Mouse (Mus musculus): ENCODE data around the gene Atp6v0d1. TPM values are rescaled to one million over a fixed set of nuclear protein-coding genes. Genes with fewer than 3 reads are reported as not detected.

The Atp6v0d1 gene
- total and polyA plus RNA-seq, 3 experiments, result 51.1 to 83.8 TPM; not detected in 1

- DNase-seq (ENCODE audit: low read depth, low spot score), result peak; percentile 57
- H3K9ac ChIP-seq (ENCODE audit: control insufficient read depth, low read depth, low read length, poor library complexity, severe bottlenecking), result peak overlapping the region; percentile 92
- H3K4me1 ChIP-seq (ENCODE audit: control insufficient read depth in 1 of 2, insufficient read depth in 2 of 2, low read length in 2 of 2), result peaks cover 19 to 50% of the 10 kb centered on the region in 2 experiments
- H3K27me3 ChIP-seq (ENCODE audit: control insufficient read depth in 1 of 2, insufficient read depth in 2 of 2, low read length in 2 of 2), result no peaks in the 10 kb centered on the region
- TF ChIP-seq NRF1 (IDR thresholded peaks at IDR 0.05; ENCODE audit: insufficient read depth, low read depth, low read length, poor library complexity, severe bottlenecking) (no peak), USF2 (IDR thresholded peaks at IDR 0.05; ENCODE audit: borderline replicate concordance in 1 of 2, insufficient read depth in 1 of 2, low read depth in 1 of 2, low read length in 2 of 2) (no peak), ZMIZ1 (IDR thresholded peaks at IDR 0.05; ENCODE audit: low read depth, low read length) (no peak), POLR2A (IDR thresholded peaks at IDR 0.05; ENCODE audit: control insufficient read depth in 1 of 2, insufficient read depth in 1 of 2, low read depth in 1 of 2, low read length in 2 of 2, poor library complexity in 1 of 2) (no peak; a peak in 1 of 4 replicates), E2F4 (IDR thresholded peaks at IDR 0.05; ENCODE audit: borderline replicate concordance, low read depth, low read length) (no peak), RAD21 (IDR thresholded peaks at IDR 0.05; ENCODE audit: low read depth, low read length) (no peak), CTCF (IDR thresholded peaks at IDR 0.05 in 2 of 3, conservative IDR thresholded peaks at IDR 0.05 in 1 of 3; ENCODE audit: control insufficient read depth in 1 of 3, insufficient read depth in 1 of 3, low read depth in 2 of 3, low read length in 3 of 3, poor library complexity in 1 of 3, severe bottlenecking in 1 of 3) (no peak), CHD2 (IDR thresholded peaks at IDR 0.05; ENCODE audit: low read length) (no peak), SIN3A (IDR thresholded peaks at IDR 0.05; ENCODE audit: low read length) (no peak; the same call in none of the 2 replicates), ZNF384 (IDR thresholded peaks at IDR 0.05; ENCODE audit: low read depth, low read length) (no peak), MAX (IDR thresholded peaks at IDR 0.05; ENCODE audit: low read length) (no peak), MXI1 (IDR thresholded peaks at IDR 0.05; ENCODE audit: low read depth, low read length) (no peak), CHD1 (IDR thresholded peaks at IDR 0.05; ENCODE audit: low read depth, low read length) (no peak), KAT2A (conservative IDR thresholded peaks at IDR 0.05; ENCODE audit: low read depth, low read length) (no peak), EP300 (IDR thresholded peaks at IDR 0.05; ENCODE audit: low read depth in 1 of 2, low read length in 2 of 2) (no peak)
- peaks cover 48% of the 10 kb centered on the region for H3K79me2 ChIP-seq (ENCODE audit: control insufficient read depth, insufficient read depth, low read length, poor library complexity)
- H3K9me3 ChIP-seq (replicated peaks; ENCODE audit: insufficient read depth, low read length), result no peaks in the 10 kb centered on the region
- H3K27ac ChIP-seq (ENCODE audit: control insufficient read depth, low read depth, low read length), result peak overlapping the region; percentile 94
- peak overlapping the region; percentile 81 to 96 for H3K4me3 ChIP-seq (ENCODE audit: control insufficient read depth in 1 of 2, insufficient read depth in 1 of 2, low read depth in 2 of 2, low read length in 2 of 2)
- peaks cover 2 to 47% of the 10 kb centered on the region in 2 experiments for H3K36me3 ChIP-seq (ENCODE audit: control insufficient read depth in 1 of 2, insufficient read depth in 2 of 2, low read length in 2 of 2)
Observed at GRCm38 (mm10) chr8:105605491-105606188, 39.8 kb upstream of the Atp6v0d1 start.

- peaks cover 40% of the 10 kb centered on the region for H3K79me2 ChIP-seq (ENCODE audit: control insufficient read depth, insufficient read depth, low read length, poor library complexity)
- H3K36me3 ChIP-seq (ENCODE audit: control insufficient read depth in 1 of 2, insufficient read depth in 2 of 2, low read length in 2 of 2), result peaks cover 0 to 39% of the 10 kb centered on the region in 2 experiments; a peak in 3 of 4 replicates
- peak; percentile 95 for DNase-seq (ENCODE audit: low read depth, low spot score)
- peaks cover 14 to 43% of the 10 kb centered on the region in 2 experiments for H3K4me1 ChIP-seq (ENCODE audit: control insufficient read depth in 1 of 2, insufficient read depth in 2 of 2, low read length in 2 of 2)
- H3K9me3 ChIP-seq (replicated peaks; ENCODE audit: insufficient read depth, low read length), result no peaks in the 10 kb centered on the region
- H3K27ac ChIP-seq (ENCODE audit: control insufficient read depth, low read depth, low read length), result peak within 1 kb of the TSS; percentile 94
- peak within 1 kb of the TSS; percentile 92 for H3K9ac ChIP-seq (ENCODE audit: control insufficient read depth, low read depth, low read length, poor library complexity, severe bottlenecking)
- no peaks in the 10 kb centered on the region for H3K27me3 ChIP-seq (ENCODE audit: control insufficient read depth in 1 of 2, insufficient read depth in 2 of 2, low read length in 2 of 2)
- peak within 1 kb of the TSS; percentile 81 to 96 for H3K4me3 ChIP-seq (ENCODE audit: control insufficient read depth in 1 of 2, insufficient read depth in 1 of 2, low read depth in 2 of 2, low read length in 2 of 2)
- TF ChIP-seq USF2 (IDR thresholded peaks at IDR 0.05; ENCODE audit: borderline replicate concordance in 1 of 2, insufficient read depth in 1 of 2, low read depth in 1 of 2, low read length in 2 of 2) (no peak), JUND (IDR thresholded peaks at IDR 0.05; ENCODE audit: low read depth, low read length) (no peak), RCOR1 (IDR thresholded peaks at IDR 0.05; ENCODE audit: low read depth, low read length) (peak; percentile 95), SIN3A (IDR thresholded peaks at IDR 0.05; ENCODE audit: low read length) (peak; percentile 91), MYC (IDR thresholded peaks at IDR 0.05; ENCODE audit: low read depth, low read length) (peak; percentile 71; the same call in 1 of the 2 replicates), ELF1 (IDR thresholded peaks at IDR 0.05; ENCODE audit: low read depth, low read length) (peak; percentile 49), HCFC1 (IDR thresholded peaks at IDR 0.05; ENCODE audit: low read depth, low read length) (no peak), POLR2AphosphoS2 (IDR thresholded peaks at IDR 0.05; ENCODE audit: low read length) (0 out of 2 replicates have a peak, but pooled peaks have one; percentile 40), TBP (IDR thresholded peaks at IDR 0.05; ENCODE audit: low read depth, low read length) (peak; percentile 75; the same call in 1 of the 2 replicates), CHD1 (IDR thresholded peaks at IDR 0.05; ENCODE audit: low read depth, low read length) (0 out of 2 replicates have a peak, but pooled peaks have one; percentile 23), MXI1 (IDR thresholded peaks at IDR 0.05; ENCODE audit: low read depth, low read length) (peak; percentile 71), ZMIZ1 (IDR thresholded peaks at IDR 0.05; ENCODE audit: low read depth, low read length) (no peak; the same call in 1 of the 2 replicates), TAL1 (IDR thresholded peaks at IDR 0.05; ENCODE audit: low read length) (peak; percentile 98), TCF12 (IDR thresholded peaks at IDR 0.05; ENCODE audit: low read depth, low read length) (peak; percentile 98), ZKSCAN1 (IDR thresholded peaks at IDR 0.05; ENCODE audit: low read depth, low read length) (no peak), MYB (IDR thresholded peaks at IDR 0.05; ENCODE audit: low read depth, low read length) (peak; percentile 97), NELFE (IDR thresholded peaks at IDR 0.05; ENCODE audit: low read depth, low read length) (peak; percentile 70), UBTF (IDR thresholded peaks at IDR 0.05; ENCODE audit: borderline replicate concordance, insufficient read depth, low read depth, low read length) (no peak), MAZ (IDR thresholded peaks at IDR 0.05; ENCODE audit: low read depth, low read length) (no peak)
Observed at GRCm38 (mm10) chr8:105604804-105605381, 39.0 kb upstream of the Atp6v0d1 start, which contains the start of gene Ripor1. Gene Ripor1, plus strand, starts transcription at chr8:105605255.

All from MEL (cell line).